Mouse (Mus musculus) kidney, embryonic 15.5 days (tissue): ENCODE results near the gene Aebp1. TPM values are rescaled to one million over a fixed set of nuclear protein-coding genes. Genes with fewer than 3 reads are reported as not detected.
A peak's percentile ranks its signal among the peaks of the same experiment; 100 is the strongest.
"Not testable (repeated sequence)": the region's sequence is repeated elsewhere in the genome, so short reads cannot be mapped to it uniquely, and the experiment has no call there.

Experiments used
- ATAC-seq: fragments of 200-750 bp; cut with Nextera tagmentation; replicated peaks from 2 replicates; pipeline ENCODE4 v1.8.0; 2017; ENCODE audit warnings: moderate TSS enrichment; ENCODE audit not compliant: low FRiP score
- H3K27ac ChIP-seq: fragments of 300-500 bp; sonication (generic); 2 replicates; pipeline ENCODE4 v1.5.1; 2015; ENCODE audit warnings: mild to moderate bottlenecking, inconsistent platforms
- H3K27me3 ChIP-seq: fragments of 300-500 bp; sonication (generic); 2 replicates; pipeline ENCODE4 v1.6.1; 2015; ENCODE audit warnings: inconsistent platforms
- H3K36me3 ChIP-seq: fragments of 300-500 bp; sonication (generic); 2 replicates; pipeline ENCODE4 v1.6.1; 2015; ENCODE audit warnings: inconsistent platforms
- H3K4me1 ChIP-seq: fragments of 300-500 bp; sonication (generic); 2 replicates; pipeline ENCODE4 v1.6.1; 2015; ENCODE audit warnings: inconsistent platforms
- H3K4me2 ChIP-seq: fragments of 300-500 bp; sonication (generic); 2 replicates; pipeline ENCODE4 v1.6.1; 2015; ENCODE audit warnings: moderate library complexity, mild to moderate bottlenecking, inconsistent platforms
- H3K4me3 ChIP-seq: fragments of 300-500 bp; sonication (generic); replicated peaks from 2 replicates; pipeline ENCODE4 v1.5.1; 2015; ENCODE audit warnings: mild to moderate bottlenecking, inconsistent platforms
- H3K9ac ChIP-seq: fragments of 300-500 bp; sonication (generic); 2 replicates; pipeline ENCODE4 v1.6.1; 2015; ENCODE audit warnings: mild to moderate bottlenecking, inconsistent platforms
- H3K9me3 ChIP-seq: fragments of 300-500 bp; sonication (generic); replicated peaks from 2 replicates; pipeline ENCODE4 v1.6.1; 2016; ENCODE audit warnings: inconsistent platforms
- WGBS: fragments of 180-500 bp; shearing (Covaris S2); methylation state at CpG from one replicate; pipeline ENCODE4 v1.1.7; 2015; ENCODE audit warnings: mixed read lengths; 5-methylcytosine and 5-hydroxymethylcytosine counted together
- polyA plus RNA-seq: library from polyadenylated mRNA; unstranded; fragments of >200 nt; fragmentation: Nextera tagmentation; extraction: Ambion mirVana; gene quantifications from 2 replicates; pipeline ENCODE4 v1.2.1, GENCODE M21; 2015

The Aebp1 gene
- polyA plus RNA-seq, 1 experiment from 2014 or later: 52.1 TPM

GRCm38 (mm10) chr11:5879905-5880304 is 18.2 kb downstream of the Aebp1 start:
- Histone ChIP-seq H3K27ac (no peak overlapping the region), H3K27me3 (no peaks in the 10 kb centered on the region), H3K36me3 (peaks cover 17% of the 10 kb centered on the region), H3K4me3 (no peak overlapping the region), H3K4me2 (no peak overlapping the region), H3K9ac (no peak overlapping the region), H3K4me1 (peaks cover 25% of the 10 kb centered on the region), H3K9me3 (no peaks in the 10 kb centered on the region)
- ATAC-seq: no peak
- WGBS: 67% methylated on average over 5 of the region's 5 CpGs

- no peaks in the 10 kb centered on the region for H3K9me3 ChIP-seq
- WGBS: 62% methylated on average over 8 of the region's 8 CpGs
These were observed 20.8 kb downstream of the Aebp1 start for GRCm38 (mm10) chr11:5882518-5882917.

GRCm38 (mm10) chr11:5886187-5886586 is 24.4 kb downstream of the Aebp1 start:
- Histone ChIP-seq H3K4me2 (no peak overlapping the region), H3K4me1 (peaks cover 5% of the 10 kb centered on the region), H3K27me3 (no peaks in the 10 kb centered on the region), H3K4me3 (no peak overlapping the region), H3K27ac (no peak overlapping the region), H3K36me3 (no peaks in the 10 kb centered on the region), H3K9me3 (no peaks in the 10 kb centered on the region), H3K9ac (no peak overlapping the region)
- WGBS: 17% methylated on average over 9 of the region's 9 CpGs
- no peak for ATAC-seq

More at GRCm38 (mm10) chr11:5882518-5882917, 20.8 kb downstream of the Aebp1 start:
- no peak overlapping the region for H3K9ac ChIP-seq
- peaks cover 6% of the 10 kb centered on the region for H3K4me1 ChIP-seq
- no peak overlapping the region for H3K4me3 ChIP-seq
- H3K4me2 ChIP-seq: no peak overlapping the region
- H3K27ac ChIP-seq: no peak overlapping the region
- H3K27me3 ChIP-seq: no peaks in the 10 kb centered on the region
- ATAC-seq: no peak
- no peaks in the 10 kb centered on the region for H3K36me3 ChIP-seq

GRCm38 (mm10) chr11:5887250-5887649 is 25.5 kb downstream of the Aebp1 start:
- ATAC-seq: no peak
- H3K36me3 ChIP-seq: no peaks in the 10 kb centered on the region
- H3K4me1 ChIP-seq: peaks cover 15% of the 10 kb centered on the region
- H3K27ac ChIP-seq: no peak overlapping the region
- no peak overlapping the region for H3K4me3 ChIP-seq
- no peak overlapping the region for H3K9ac ChIP-seq
- H3K4me2 ChIP-seq: no peak overlapping the region
- WGBS: 71% methylated on average over 5 of the region's 5 CpGs
- no peaks in the 10 kb centered on the region for H3K27me3 ChIP-seq
- H3K9me3 ChIP-seq: no peaks in the 10 kb centered on the region

- not testable (repeated sequence) for H3K27ac ChIP-seq, H3K4me3 ChIP-seq, ATAC-seq, H3K4me2 ChIP-seq, H3K36me3 ChIP-seq, H3K27me3 ChIP-seq, H3K9me3 ChIP-seq, H3K9ac ChIP-seq
- H3K4me1 ChIP-seq: peaks cover 28% of the 10 kb centered on the region
- 63% methylated on average over 5 of the region's 5 CpGs for WGBS
These were observed 26.8 kb downstream of the Aebp1 start for GRCm38 (mm10) chr11:5888563-5888962.

- H3K9me3 ChIP-seq: no peaks in the 10 kb centered on the region
- peak; percentile 91 for ATAC-seq
- no peak overlapping the region for H3K4me2 ChIP-seq
- H3K4me1 ChIP-seq: peaks cover 47% of the 10 kb centered on the region
- H3K9ac ChIP-seq: no peak overlapping the region
- no peak overlapping the region for H3K4me3 ChIP-seq
- H3K27ac ChIP-seq: peak overlapping the region; percentile 70
- 0 out of 2 replicates have a peak, but pooled peaks cover 3% of the 10 kb centered on the region for H3K27me3 ChIP-seq
- H3K36me3 ChIP-seq: no peaks in the 10 kb centered on the region
- WGBS: 14% methylated on average over 8 of the region's 8 CpGs
These were observed 30.4 kb downstream of the Aebp1 start for GRCm38 (mm10) chr11:5892151-5892591.

- Histone ChIP-seq H3K9me3 (no peaks in the 10 kb centered on the region), H3K27me3 (0 out of 2 replicates have a peak, but pooled peaks cover 3% of the 10 kb centered on the region), H3K27ac (peak overlapping the region; percentile 70), H3K4me2 (no peak overlapping the region), H3K4me3 (no peak overlapping the region), H3K4me1 (peaks cover 54% of the 10 kb centered on the region), H3K9ac (no peak overlapping the region), H3K36me3 (no peaks in the 10 kb centered on the region)
- WGBS: 49% methylated on average over 4 of the region's 4 CpGs
- ATAC-seq: no peak
These were observed 31.1 kb downstream of the Aebp1 start for GRCm38 (mm10) chr11:5892810-5893368.

- H3K27me3 ChIP-seq: peaks cover 10% of the 10 kb centered on the region
- no peak overlapping the region for H3K4me3 ChIP-seq
- H3K36me3 ChIP-seq: no peaks in the 10 kb centered on the region
- no peak overlapping the region for H3K27ac ChIP-seq
- no peak for ATAC-seq
- peaks cover 58% of the 10 kb centered on the region for H3K4me1 ChIP-seq
- 71% methylated on average over 6 of the region's 6 CpGs for WGBS
- H3K9me3 ChIP-seq: no peaks in the 10 kb centered on the region
- H3K4me2 ChIP-seq: no peak overlapping the region
- no peak overlapping the region for H3K9ac ChIP-seq
These were observed 32.1 kb downstream of the Aebp1 start for GRCm38 (mm10) chr11:5893807-5894206.

GRCm38 (mm10) chr11:5897230-5897629 is 35.5 kb downstream of the Aebp1 start:
- no peaks in the 10 kb centered on the region for H3K36me3 ChIP-seq
- H3K4me3 ChIP-seq: no peak overlapping the region
- peaks cover 61% of the 10 kb centered on the region for H3K4me1 ChIP-seq
- WGBS: 20% methylated on average over 16 of the region's 16 CpGs
- no peak overlapping the region for H3K9ac ChIP-seq
- peak overlapping the region; percentile 32; the same call in 1 of the 2 replicates for H3K4me2 ChIP-seq
- ATAC-seq: no peak
- no peaks in the 10 kb centered on the region for H3K9me3 ChIP-seq
- H3K27ac ChIP-seq: no peak overlapping the region
- peaks cover 24% of the 10 kb centered on the region for H3K27me3 ChIP-seq

- Histone ChIP-seq H3K9ac (0 out of 2 replicates have a peak overlapping the region, but pooled peaks have one; percentile 5), H3K4me2 (peak overlapping the region; percentile 32; the same call in 1 of the 2 replicates), H3K4me1 (peaks cover 61% of the 10 kb centered on the region), H3K27me3 (peaks cover 30% of the 10 kb centered on the region), H3K27ac (no peak overlapping the region), H3K36me3 (no peaks in the 10 kb centered on the region), H3K9me3 (no peaks in the 10 kb centered on the region), H3K4me3 (no peak overlapping the region)
- ATAC-seq: no peak
- 18% methylated on average over 10 of the region's 10 CpGs for WGBS
These were observed 36.1 kb downstream of the Aebp1 start for GRCm38 (mm10) chr11:5897839-5898238.

- Histone ChIP-seq H3K4me2 (peak within 1 kb of the TSS; percentile 32; the same call in 1 of the 2 replicates), H3K27ac (no peak within 1 kb of the TSS), H3K4me3 (no peak within 1 kb of the TSS), H3K9ac (0 out of 2 replicates have a peak within 1 kb of the TSS, but pooled peaks have one; percentile 5), H3K9me3 (no peaks in the 10 kb centered on the region), H3K4me1 (peaks cover 55% of the 10 kb centered on the region), H3K27me3 (peaks cover 33% of the 10 kb centered on the region), H3K36me3 (no peaks in the 10 kb centered on the region)
- 63% methylated on average over 5 of the region's 5 CpGs for WGBS
- no peak for ATAC-seq
These were observed 36.8 kb downstream of the Aebp1 start, which contains the start of gene Myl7 for GRCm38 (mm10) chr11:5898531-5898930. Gene Myl7, minus strand, starts transcription at chr11:5898782.

GRCm38 (mm10) chr11:5899286-5899685 is 37.5 kb downstream of the Aebp1 start:
- Histone ChIP-seq H3K27me3 (peaks cover 33% of the 10 kb centered on the region), H3K4me3 (no peak overlapping the region), H3K27ac (no peak overlapping the region), H3K4me1 (peaks cover 50% of the 10 kb centered on the region), H3K9ac (no peak overlapping the region), H3K36me3 (no peaks in the 10 kb centered on the region), H3K4me2 (no peak overlapping the region), H3K9me3 (no peaks in the 10 kb centered on the region)
- no peak for ATAC-seq
- 93% methylated on average over 10 of the region's 10 CpGs for WGBS
